Mouse (Mus musculus) adrenal gland, adult 8-10 months (tissue): ENCODE measurements at regions not wholly inside any gene's neighbourhood (a gene's known extent, or its start where the extent isn't known, plus 50 kb on each side); places are given as distances from the start of the nearest gene placed in this dataset.

Experiments
- DNase-seq: peaks from one replicate; pipeline ENCODE4 v3.0.0; 2022

- DNase-seq = peak; percentile 72
These were observed 84.8 kb upstream of the Calm2 start for GRCm38 (mm10) chr17:87531411-87532157.

- DNase-seq = no peak
These were observed 85.4 kb upstream of the Calm2 start for GRCm38 (mm10) chr17:87532158-87532545.

GRCm38 (mm10) chr17:87532762-87533161 is 86.0 kb upstream of the Calm2 start:
- DNase-seq = no peak

- no peak for DNase-seq
These were observed 86.2 kb upstream of the Epcam start for GRCm38 (mm10) chr17:87549568-87549967.

- DNase-seq = no peak
These were observed 85.1 kb upstream of the Epcam start for GRCm38 (mm10) chr17:87550518-87551164.

GRCm38 (mm10) chr17:87554561-87554960 is 81.2 kb upstream of the Epcam start:
- no peak for DNase-seq

GRCm38 (mm10) chr17:87558419-87558818 is 77.4 kb upstream of the Epcam start:
- no peak for DNase-seq

GRCm38 (mm10) chr17:87559641-87560040 is 76.1 kb upstream of the Epcam start:
- no peak for DNase-seq

- no peak for DNase-seq
These were observed 74.9 kb upstream of the Epcam start for GRCm38 (mm10) chr17:87560923-87561322.

- no peak for DNase-seq
These were observed 72.4 kb upstream of the Epcam start for GRCm38 (mm10) chr17:87563375-87563774.

- DNase-seq = no peak
These were observed 70.1 kb upstream of the Epcam start for GRCm38 (mm10) chr17:87565631-87566030.

GRCm38 (mm10) chr17:87566296-87566695 is 69.5 kb upstream of the Epcam start:
- DNase-seq = no peak

- DNase-seq = no peak
These were observed 68.8 kb upstream of the Epcam start for GRCm38 (mm10) chr17:87566996-87567395.

- DNase-seq = no peak
These were observed 68.3 kb upstream of the Epcam start for GRCm38 (mm10) chr17:87567475-87567874.

- DNase-seq = no peak
These were observed 65.8 kb upstream of the Epcam start for GRCm38 (mm10) chr17:87569981-87570380.

GRCm38 (mm10) chr17:87570676-87571344 is 65.0 kb upstream of the Epcam start:
- no peak for DNase-seq

- DNase-seq = peak; percentile 87
These were observed 64.3 kb upstream of the Epcam start for GRCm38 (mm10) chr17:87571345-87571932.

GRCm38 (mm10) chr17:87583575-87583974 is 52.2 kb upstream of the Epcam start:
- DNase-seq = no peak

- no peak for DNase-seq
These were observed 50.4 kb upstream of the Epcam start for GRCm38 (mm10) chr17:87585355-87585754.
